Mouse (Mus musculus) brain, embryonic 14.5 days (tissue): Measurements from ENCODE around the gene Agpat3.

Experiments used
- CTCF ChIP-seq: fragments of 200-500 bp; IDR thresholded peaks from 2 replicates; pipeline ENCODE4 v1.5.1; 2012; ENCODE audit warnings: inconsistent platforms, mild to moderate bottlenecking, moderate library complexity, borderline replicate concordance; ENCODE audit not compliant: insufficient read depth, insufficient read length; ENCODE audit errors: extremely low read depth
- POLR2A ChIP-seq: fragments of 200-500 bp; IDR thresholded peaks from 2 replicates; pipeline ENCODE4 v1.6.1; 2012; ENCODE audit warnings: mild to moderate bottlenecking, inconsistent platforms, borderline replicate concordance; ENCODE audit not compliant: poor library complexity, insufficient read depth, insufficient read length, severe bottlenecking; ENCODE audit errors: extremely low read depth

DNA sequence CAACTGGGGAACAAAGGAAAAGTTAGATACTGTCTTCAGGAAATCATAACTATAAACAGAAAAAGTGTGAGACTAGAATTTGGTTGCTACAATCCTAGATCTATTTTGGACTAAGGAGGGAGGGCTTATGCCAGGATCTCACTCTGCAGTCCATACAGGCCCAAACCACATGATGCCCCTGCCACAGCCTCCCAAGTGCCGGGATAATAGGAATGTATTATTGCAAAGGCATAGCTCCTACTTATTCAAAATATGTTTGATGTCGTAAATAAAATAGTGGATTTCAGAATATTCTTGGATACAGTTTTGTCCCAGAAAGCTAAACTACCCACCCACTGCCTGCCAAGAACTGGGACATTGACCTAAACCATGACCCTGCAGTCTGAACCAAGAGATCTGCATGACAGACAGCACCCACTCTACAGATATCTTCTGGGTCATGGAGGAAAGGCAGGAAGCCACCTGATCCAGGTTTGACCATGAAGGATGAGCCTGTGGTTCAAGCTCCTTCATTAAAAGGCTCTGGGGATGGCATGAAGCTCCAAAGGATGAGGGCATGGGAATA is 24.2 kb downstream of the Agpat3 start:
- TF ChIP-seq POLR2A (no peak), CTCF (no peak)
